Comparison of ENCODE assay signal across 8 mouse cellular contexts in the genomic region with DNA sequence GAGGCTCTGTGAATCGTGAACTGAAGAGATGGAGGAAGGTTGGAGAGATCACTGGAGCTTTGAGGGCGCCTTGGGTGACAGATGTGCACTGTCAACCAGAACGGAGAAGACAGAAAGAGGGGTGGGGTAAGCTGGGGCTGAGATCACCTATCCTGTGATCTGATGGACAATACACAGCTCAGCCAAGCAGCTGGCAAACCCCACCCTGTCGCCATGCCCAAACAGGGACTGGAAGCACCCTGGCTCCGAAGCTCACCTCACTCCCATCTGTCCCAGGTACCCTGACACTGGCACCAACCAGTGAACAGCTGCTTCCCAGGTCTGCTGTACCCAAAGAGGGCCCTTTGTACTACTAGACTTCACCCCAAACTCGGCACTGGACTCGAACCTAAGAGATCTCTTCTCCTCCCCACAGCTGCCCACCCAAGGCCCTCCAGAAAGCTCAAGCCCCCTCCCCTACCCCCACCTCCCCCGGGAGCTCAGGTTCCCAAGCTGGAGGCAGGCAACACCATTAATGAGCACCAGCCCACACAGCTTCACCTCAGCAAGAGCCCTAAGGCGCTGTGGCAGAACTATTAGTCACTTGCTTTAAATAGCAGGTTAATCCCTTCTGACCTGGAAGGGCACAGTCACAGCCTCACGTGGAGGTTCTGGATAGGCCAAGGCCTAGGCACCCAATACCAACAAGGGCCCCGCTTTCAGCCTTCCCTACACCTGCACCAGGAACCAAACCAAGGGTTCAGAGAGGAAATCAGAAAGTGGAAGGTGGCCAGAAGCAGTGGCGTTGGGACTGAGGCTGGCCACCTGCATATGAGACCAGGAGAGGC. TPM values are rescaled to one million over a fixed set of nuclear protein-coding genes. Genes with fewer than 3 reads are reported as not detected.
DNase-seq lines count a peak whose midpoint lies in the region; ATAC-seq and TF ChIP-seq lines count a peak whose summit lies in the region.

No protein-coding gene starts in this region.

- H3K4me1 ChIP-seq in thymus, adult 2 months (replicated peaks; ENCODE audit: control insufficient read depth, insufficient read depth, low read length): peaks cover 15% of the 10 kb centered on the region
- H3K4me1 ChIP-seq in kidney, embryonic 15.5 days: peaks cover 27% of the 10 kb centered on the region
- H3K4me1 ChIP-seq in neural tube, embryonic 13.5 days (replicated peaks): peaks cover 27% of the 10 kb centered on the region
- H3K4me1 ChIP-seq in cerebellum, adult 2 months (ENCODE audit: control insufficient read depth, insufficient read depth, low read length): no peaks in the 10 kb centered on the region

- peak overlapping the region; percentile 86 for H3K4me2 ChIP-seq in kidney, embryonic 15.5 days
- peak overlapping the region; percentile 89 for H3K4me2 ChIP-seq in neural tube, embryonic 13.5 days

- TF ChIP-seq POLR2A in thymus, adult 2 months (IDR thresholded peaks at IDR 0.05; ENCODE audit: control insufficient read depth, extremely low read depth, insufficient read depth, low read length, poor library complexity): no peak
- no peak for TF ChIP-seq POLR2A in cerebellum, adult 2 months (IDR thresholded peaks at IDR 0.05; ENCODE audit: borderline replicate concordance, insufficient read depth, low read length)

- 81% methylated on average over 12 of the region's 12 CpGs for WGBS in thymus, adult 2 months
- WGBS in kidney, embryonic 15.5 days: 32% methylated on average over 12 of the region's 12 CpGs
- WGBS in neural tube, embryonic 13.5 days: 59% methylated on average over 12 of the region's 12 CpGs
- WGBS in cerebellum, adult 2 months: 66% methylated on average over 12 of the region's 12 CpGs

- H3K36me3 ChIP-seq in thymus, adult 2 months (ENCODE audit: control insufficient read depth, insufficient read depth, low read length): no peaks in the 10 kb centered on the region
- peaks cover 32% of the 10 kb centered on the region for H3K36me3 ChIP-seq in kidney, embryonic 15.5 days
- no peaks in the 10 kb centered on the region for H3K36me3 ChIP-seq in neural tube, embryonic 13.5 days

- TF ChIP-seq CTCF in thymus, adult 2 months (IDR thresholded peaks at IDR 0.05; ENCODE audit: borderline replicate concordance, control insufficient read depth, extremely low read depth, insufficient read depth, low read length, poor library complexity): no peak
- no peak for TF ChIP-seq CTCF in cerebellum, adult 2 months (IDR thresholded peaks at IDR 0.05; ENCODE audit: borderline replicate concordance, insufficient read depth, low read depth, low read length)

- H3K9me3 ChIP-seq in kidney, embryonic 15.5 days (replicated peaks): no peaks in the 10 kb centered on the region
- no peaks in the 10 kb centered on the region for H3K9me3 ChIP-seq in neural tube, embryonic 13.5 days

- H3K27me3 ChIP-seq in thymus, adult 2 months (ENCODE audit: control insufficient read depth, insufficient read depth, low read length): no peaks in the 10 kb centered on the region
- H3K27me3 ChIP-seq in kidney, embryonic 15.5 days: no peaks in the 10 kb centered on the region
- H3K27me3 ChIP-seq in neural tube, embryonic 13.5 days: no peaks in the 10 kb centered on the region
- H3K27me3 ChIP-seq in cerebellum, adult 2 months (ENCODE audit: control insufficient read depth, insufficient read depth, low read length): no peaks in the 10 kb centered on the region

- 0 out of 2 replicates have a peak overlapping the region, but pooled peaks have one; percentile 4 for H3K9ac ChIP-seq in kidney, embryonic 15.5 days
- H3K9ac ChIP-seq in neural tube, embryonic 13.5 days: no peak overlapping the region

- DNase-seq in thymus, adult 2 months: peak; percentile 15
- DNase-seq in thymus, postnatal 0 days (ENCODE audit: low spot score): no peak
- peak; percentile 55 for DNase-seq in heart, adult 8-10 months (ENCODE audit: low spot score)
- no peak for DNase-seq in cerebellum, adult 2 months
- DNase-seq in adipocyte (ENCODE audit: low spot score): no peak

- H3K27ac ChIP-seq in thymus, adult 2 months (ENCODE audit: control insufficient read depth, insufficient read depth, low read length): no peak overlapping the region
- H3K27ac ChIP-seq in kidney, embryonic 15.5 days: peak overlapping the region; percentile 72
- H3K27ac ChIP-seq in neural tube, embryonic 13.5 days (replicated peaks): no peak overlapping the region
- no peak overlapping the region for H3K27ac ChIP-seq in cerebellum, adult 2 months (ENCODE audit: insufficient read depth, low read length)

- H3K4me3 ChIP-seq in thymus, adult 2 months (ENCODE audit: control insufficient read depth, insufficient read depth, low read length): no peak overlapping the region
- peak overlapping the region; percentile 73 for H3K4me3 ChIP-seq in kidney, embryonic 15.5 days (replicated peaks)
- peak overlapping the region; percentile 47; the same call in 1 of the 2 replicates for H3K4me3 ChIP-seq in neural tube, embryonic 13.5 days
- H3K4me3 ChIP-seq in cerebellum, adult 2 months (replicated peaks; ENCODE audit: insufficient read depth, low read depth, low read length): no peak overlapping the region

- peak; percentile 56 for ATAC-seq in kidney, embryonic 15.5 days (replicated peaks; ENCODE audit: low FRiP score)
- ATAC-seq in neural tube, embryonic 13.5 days (ENCODE audit: low read depth): no peak
- ATAC-seq in activated CD4-positive, CD25-positive, alpha-beta regulatory T cell, adult 4 months: no peak

RNA-seq across cellular contexts. Expression of a gene that starts 1.6 kb away (rescaled TPM):
- 144 and 150 TPM in 2 replicates for polyA plus RNA-seq in thymus, adult 2 months (2012; rRNA removed)
- polyA plus RNA-seq in thymus, postnatal 0 days (2015; fragmentation: Nextera tagmentation; extraction: Ambion mirVana): 93.0 and 104 TPM in 2 replicates
- 100 to 1,000 TPM; 124 to 143 (median 129) TPM for total RNA-seq in heart, adult 8-10 months (2022)
- polyA plus RNA-seq in kidney, embryonic 15.5 days (2015; fragmentation: Nextera tagmentation; extraction: Ambion mirVana): 249 and 265 TPM in 2 replicates
- polyA plus RNA-seq in neural tube, embryonic 13.5 days (2015; fragmentation: Nextera tagmentation; extraction: Ambion mirVana): 59.3 and 61.1 TPM in 2 replicates
- 10 to 100 TPM; 21.9 to 23.7 TPM for polyA plus RNA-seq in activated CD4-positive, CD25-positive, alpha-beta regulatory T cell, adult 4 months (2017; shearing (Covaris generic))
- polyA plus RNA-seq in cerebellum, adult 2 months (2012; rRNA removed): 83.7 and 90.9 TPM in 2 replicates

RNA-seq across cellular contexts. Expression of a gene that starts 16.4 kb away (rescaled TPM):
- 0.37 and 0.43 TPM in 2 replicates for polyA plus RNA-seq in thymus, adult 2 months (2012; rRNA removed)
- 0.27 and 0.31 TPM in 2 replicates for polyA plus RNA-seq in thymus, postnatal 0 days (2015; fragmentation: Nextera tagmentation; extraction: Ambion mirVana)
- 1 to 10 TPM in 1 of 4 experiments, under 1 TPM in 3; 0.08 to 1.1 (median 0.30) TPM for total RNA-seq in heart, adult 8-10 months (2022)
- 5.2 and 5.5 TPM in 2 replicates for polyA plus RNA-seq in kidney, embryonic 15.5 days (2015; fragmentation: Nextera tagmentation; extraction: Ambion mirVana)
- 1.5 and 1.7 TPM in 2 replicates for polyA plus RNA-seq in neural tube, embryonic 13.5 days (2015; fragmentation: Nextera tagmentation; extraction: Ambion mirVana)
- under 1 TPM in 1 of 2 experiments, not detected in 1; 0.42 TPM for polyA plus RNA-seq in activated CD4-positive, CD25-positive, alpha-beta regulatory T cell, adult 4 months (2017; shearing (Covaris generic))
- 0.79 and 0.87 TPM in 2 replicates for polyA plus RNA-seq in cerebellum, adult 2 months (2012; rRNA removed)

Comparison
In these comparisons a context has a peak if more than half of its experiments do, and no peak if none do; other contexts are left out.
1. DNase-seq: peak in thymus, adult 2 months (single experiment) and heart, adult 8-10 months (single experiment); none in thymus, postnatal 0 days (single experiment), cerebellum, adult 2 months (0 of 2) and adipocyte (single experiment).
2. H3K4me3 ChIP-seq: peak in kidney, embryonic 15.5 days (single experiment) and neural tube, embryonic 13.5 days (single experiment); none in thymus, adult 2 months (single experiment) and cerebellum, adult 2 months (single experiment).